Comparison of ENCODE assay signal across 26 mouse cellular contexts in genomic region chr19:8763276-8763675, GRCm38 (mm10). TPM values are rescaled to one million over a fixed set of nuclear protein-coding genes. Genes with fewer than 3 reads are reported as not detected.
DNase-seq lines count a peak whose midpoint lies in the region; ATAC-seq lines count a peak whose summit lies in the region.
"Had no signal": no experiment of that assay in that cellular context is flagged by ENCODE, and none has a peak within 500 bp of the region (broad histone marks: within the 10 kb centered on the region; RNA-seq: fewer than 3 reads in every experiment).

No protein-coding gene starts in this region.

- H3K36me3 ChIP-seq in midbrain, embryonic 16.5 days (ENCODE audit: control insufficient read depth, insufficient read depth, low read length) = peaks cover 48% of the 10 kb centered on the region

- peak; percentile 57 for DNase-seq in heart, adult 11 months
- no peak for DNase-seq in heart, adult 9 months (ENCODE audit: low spot score in 2 of 2)
- no peak for DNase-seq in frontal cortex, postnatal 14 days (ENCODE audit: low spot score in 2 of 2)
- DNase-seq in embryo, embryonic 10 days (ENCODE audit: low spot score) = no peak
- DNase-seq: adrenal gland, adult 2 months; adrenal gland, postnatal 10 days; adrenal gland, postnatal 25 days; B cell, adult 2 months; cerebellum, adult 11-12 months; cerebellum, adult 2 months; cerebellum, adult 9-10 months; cerebellum, postnatal 10 days; cerebellum, postnatal 25 days; embryo, embryonic 11 days had no signal

- no peak overlapping the region for H3K4me2 ChIP-seq in midbrain, embryonic 16.5 days (ENCODE audit: low read length)
- H3K4me2 ChIP-seq: embryonic facial prominence, embryonic 13.5 days; embryonic facial prominence, embryonic 15.5 days; forebrain, embryonic 12.5 days had no signal

- no peak overlapping the region for H3K4me3 ChIP-seq in midbrain, embryonic 16.5 days (ENCODE audit: low read depth, low read length)
- H3K4me3 ChIP-seq: embryonic facial prominence, embryonic 13.5 days; embryonic facial prominence, embryonic 15.5 days; erythroblast, embryonic 14.5 days; forebrain, embryonic 10.5 days; forebrain, embryonic 12.5 days had no signal

- no peaks in the 10 kb centered on the region for H3K9me3 ChIP-seq in midbrain, embryonic 16.5 days (replicated peaks; ENCODE audit: control insufficient read depth, low read length, poor library complexity, severe bottlenecking)
- H3K9me3 ChIP-seq: embryonic facial prominence, embryonic 15.5 days had no signal

- 95% methylated on average over 4 of the region's 4 CpGs for WGBS in midbrain, embryonic 16.5 days

- peak; percentile 48; the same call in 1 of the 2 replicates for ATAC-seq in granulocyte monocyte progenitor cell, adult 5-6 weeks (replicated peaks; ENCODE audit: poor library complexity, severe bottlenecking)
- peak; percentile 35; the same call in 1 of the 2 replicates for ATAC-seq in megakaryocyte, adult 5-6 weeks (ENCODE audit: poor library complexity, severe bottlenecking)
- no peak for ATAC-seq in midbrain, embryonic 16.5 days
- ATAC-seq: CD4-positive, CD25-positive, alpha-beta regulatory T cell, adult 4 months; forebrain, embryonic 14.5 days; forebrain, embryonic 16.5 days had no signal

- no peak overlapping the region for H3K27ac ChIP-seq in midbrain, embryonic 16.5 days (ENCODE audit: low read length)
- H3K27ac ChIP-seq: embryonic facial prominence, embryonic 13.5 days; embryonic facial prominence, embryonic 15.5 days; forebrain, embryonic 10.5 days; forebrain, embryonic 12.5 days had no signal

- H3K27me3 ChIP-seq in midbrain, embryonic 16.5 days (ENCODE audit: control insufficient read depth, insufficient read depth, low read depth, low read length) = no peaks in the 10 kb centered on the region
- H3K27me3 ChIP-seq: embryonic facial prominence, embryonic 13.5 days; embryonic facial prominence, embryonic 15.5 days; forebrain, embryonic 12.5 days had no signal

- H3K9ac ChIP-seq in midbrain, embryonic 16.5 days (ENCODE audit: low read depth, low read length) = no peak overlapping the region
- H3K9ac ChIP-seq: embryonic facial prominence, embryonic 13.5 days; embryonic facial prominence, embryonic 15.5 days; forebrain, embryonic 12.5 days had no signal

- H3K4me1 ChIP-seq in midbrain, embryonic 16.5 days (ENCODE audit: control insufficient read depth, insufficient read depth, low read length) = peaks cover 8% of the 10 kb centered on the region

RNA-seq across cellular contexts. Expression of gene Nxf1, which starts 6.4 kb away (rescaled TPM):
- total RNA-seq in granulocyte monocyte progenitor cell, adult 5-6 weeks (2014; fragmentation: Nextera tagmentation) = 268 and 347 TPM in 2 replicates
- 89.4 and 113 TPM in 2 replicates for total RNA-seq in granulocyte monocyte progenitor cell, adult 5-6 weeks (2017)
- 257 and 292 TPM in 2 replicates for total RNA-seq in megakaryocyte, adult 5-6 weeks (2015)
- 69.7 and 76.0 TPM in 2 replicates for total RNA-seq in megakaryocyte, adult 5-6 weeks (2017)
- 146 and 169 TPM in 2 replicates for polyA plus RNA-seq in midbrain, embryonic 16.5 days (2015; fragmentation: Nextera tagmentation; extraction: Ambion mirVana)

RNA-seq across cellular contexts. Expression of gene Tmem223, which starts 7.5 kb away (rescaled TPM):
- 61.2 and 62.7 TPM in 2 replicates for total RNA-seq in granulocyte monocyte progenitor cell, adult 5-6 weeks (2014; fragmentation: Nextera tagmentation)
- total RNA-seq in granulocyte monocyte progenitor cell, adult 5-6 weeks (2017) = 35.7 and 40.6 TPM in 2 replicates
- 28.1 and 36.6 TPM in 2 replicates for total RNA-seq in megakaryocyte, adult 5-6 weeks (2015)
- 11.6 and 12.0 TPM in 2 replicates for total RNA-seq in megakaryocyte, adult 5-6 weeks (2017)
- polyA plus RNA-seq in midbrain, embryonic 16.5 days (2015; fragmentation: Nextera tagmentation; extraction: Ambion mirVana) = 195 and 202 TPM in 2 replicates

RNA-seq across cellular contexts. Expression of gene Tmem179b, which starts 11.0 kb away (rescaled TPM):
- 141 and 147 TPM in 2 replicates for total RNA-seq in granulocyte monocyte progenitor cell, adult 5-6 weeks (2014; fragmentation: Nextera tagmentation)
- 69.5 and 81.3 TPM in 2 replicates for total RNA-seq in granulocyte monocyte progenitor cell, adult 5-6 weeks (2017)
- 172 and 177 TPM in 2 replicates for total RNA-seq in megakaryocyte, adult 5-6 weeks (2015)
- 98.4 and 108 TPM in 2 replicates for total RNA-seq in megakaryocyte, adult 5-6 weeks (2017)
- 26.4 and 26.6 TPM in 2 replicates for polyA plus RNA-seq in midbrain, embryonic 16.5 days (2015; fragmentation: Nextera tagmentation; extraction: Ambion mirVana)

RNA-seq across cellular contexts. Expression of gene Stx5a, which starts 22.1 kb away (rescaled TPM):
- 63.4 and 64.7 TPM in 2 replicates for total RNA-seq in granulocyte monocyte progenitor cell, adult 5-6 weeks (2014; fragmentation: Nextera tagmentation)
- 43.0 and 62.0 TPM in 2 replicates for total RNA-seq in granulocyte monocyte progenitor cell, adult 5-6 weeks (2017)
- total RNA-seq in megakaryocyte, adult 5-6 weeks (2015) = 40.9 and 55.3 TPM in 2 replicates
- total RNA-seq in megakaryocyte, adult 5-6 weeks (2017) = 40.8 and 65.6 TPM in 2 replicates
- polyA plus RNA-seq in midbrain, embryonic 16.5 days (2015; fragmentation: Nextera tagmentation; extraction: Ambion mirVana) = 122 and 123 TPM in 2 replicates

RNA-seq across cellular contexts. Expression of gene 1700092M07Rik, which starts 22.8 kb away (rescaled TPM):
- total RNA-seq in granulocyte monocyte progenitor cell, adult 5-6 weeks (2014; fragmentation: Nextera tagmentation) = not detected in 2 replicates
- 2.5 TPM in 2 replicates for total RNA-seq in granulocyte monocyte progenitor cell, adult 5-6 weeks (2017)
- 0.83 TPM in 1 of 2 replicates, not detected in the other for total RNA-seq in megakaryocyte, adult 5-6 weeks (2015)
- total RNA-seq in megakaryocyte, adult 5-6 weeks (2017) = 1.3 TPM in 1 of 2 replicates, not detected in the other
- polyA plus RNA-seq in midbrain, embryonic 16.5 days (2015; fragmentation: Nextera tagmentation; extraction: Ambion mirVana) = 1.2 and 1.8 TPM in 2 replicates
- polyA plus RNA-seq: adrenal gland, adult 2 months; cortical plate, adult 2 months; erythroblast, embryonic 14.5 days had no signal
